Mouse (Mus musculus) cerebellum, adult 11-12 months (tissue): Measurements from ENCODE around the gene D430042O09Rik.

Experiments
- DNase-seq: peaks from one replicate; pipeline ENCODE4 v3.0.0; 2022

D430042O09Rik gene

DNA sequence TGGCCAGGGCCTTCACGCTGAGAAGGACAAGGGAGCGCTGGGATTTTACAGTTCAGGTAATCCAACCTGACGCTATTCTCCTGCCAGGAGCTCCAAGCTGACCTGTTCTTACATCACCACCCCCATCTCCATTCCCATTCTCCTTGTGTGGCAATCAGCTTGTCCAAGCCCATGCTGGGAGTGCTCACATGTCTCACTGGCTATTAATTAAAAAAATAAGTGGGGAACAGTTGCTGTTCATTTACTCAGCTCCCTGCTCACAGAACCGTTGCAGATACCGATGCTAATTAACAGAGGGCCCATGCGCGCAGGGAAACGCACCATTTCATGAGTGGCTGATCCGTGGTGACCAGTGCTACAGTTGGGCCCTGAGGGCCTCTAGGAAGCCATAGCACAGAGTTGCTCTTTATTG, 110.6 kb downstream of the D430042O09Rik start:
- DNase-seq = peak; percentile 92

DNA sequence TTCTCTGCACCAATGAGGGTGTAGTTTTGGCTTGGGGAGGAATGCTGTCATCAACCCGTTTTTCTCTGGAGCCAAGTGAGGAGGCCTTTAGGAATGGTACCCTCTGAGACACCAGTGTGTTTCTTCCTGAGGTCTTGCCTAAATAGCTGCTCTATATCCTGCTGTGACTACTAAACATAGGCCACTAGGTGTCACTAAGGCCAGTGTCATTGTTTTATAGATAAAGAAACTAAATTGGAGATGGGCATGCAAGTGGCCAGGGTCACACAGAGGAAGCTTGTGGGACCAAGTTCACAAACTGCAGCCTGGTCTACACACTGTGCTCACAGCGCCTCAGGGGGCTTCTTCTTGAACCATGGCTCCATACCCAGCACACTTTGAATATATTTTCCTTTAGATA, 112.5 kb downstream of the D430042O09Rik start:
- no peak for DNase-seq

DNA sequence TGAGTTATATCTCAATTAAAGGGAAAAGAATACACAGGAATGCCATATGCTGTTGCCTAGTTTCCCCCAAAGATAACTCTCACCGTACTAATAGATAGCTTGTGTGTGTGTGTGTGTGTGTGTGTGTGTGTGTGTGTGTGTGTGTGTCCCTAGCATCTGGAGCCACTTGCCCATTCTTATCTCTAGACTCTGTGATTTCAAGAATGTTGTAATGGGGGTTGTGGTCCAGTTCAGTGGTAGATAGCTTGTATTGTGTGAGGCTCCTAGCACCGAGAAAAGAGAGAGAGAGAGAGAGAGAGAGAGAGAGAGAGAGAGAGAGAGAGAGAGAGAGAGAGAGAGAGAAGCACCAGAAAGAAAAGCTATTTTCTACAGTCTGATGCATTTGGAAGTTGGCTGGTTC, 118.7 kb downstream of the D430042O09Rik start:
- no peak for DNase-seq

DNA sequence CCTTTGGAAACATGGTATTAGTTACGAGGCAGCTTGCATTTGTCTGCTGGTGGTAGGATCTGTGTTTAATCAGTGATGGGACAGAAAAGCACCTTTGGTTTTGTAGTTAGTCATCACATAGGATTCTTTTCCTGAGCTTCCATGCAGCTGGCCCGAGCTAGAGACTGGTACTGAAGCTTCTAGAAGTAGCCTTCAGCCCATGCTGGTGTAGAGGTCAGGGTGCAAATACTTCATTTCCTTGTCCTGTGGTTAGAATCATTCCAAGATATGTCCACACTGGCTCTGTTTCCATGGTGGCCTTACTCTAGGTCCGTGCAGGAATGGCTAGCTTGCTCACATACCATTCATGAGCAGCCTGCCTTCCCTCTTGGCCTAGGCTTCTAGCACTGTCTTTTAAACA, 119.2 kb downstream of the D430042O09Rik start:
- no peak for DNase-seq

DNA sequence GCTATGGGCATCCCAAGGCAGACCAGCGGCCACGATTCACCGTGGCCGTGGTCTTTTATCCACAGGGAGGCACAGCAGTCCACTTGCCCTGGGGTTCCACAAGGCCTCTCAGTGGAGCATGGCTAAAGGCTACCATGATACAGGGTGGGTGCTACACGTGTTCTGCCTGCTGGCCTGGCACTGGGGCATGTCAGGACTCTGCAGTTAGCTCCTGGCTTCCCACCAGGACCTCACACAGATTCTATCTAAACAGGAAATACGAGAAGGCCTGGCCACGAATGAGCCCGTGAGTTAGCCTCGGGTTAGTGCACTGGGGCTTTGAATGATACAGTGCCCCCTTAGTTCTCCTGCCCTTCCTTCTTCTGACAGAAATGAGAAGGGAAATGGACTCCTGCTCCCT, 119.7 kb downstream of the D430042O09Rik start:
- DNase-seq = no peak

DNA sequence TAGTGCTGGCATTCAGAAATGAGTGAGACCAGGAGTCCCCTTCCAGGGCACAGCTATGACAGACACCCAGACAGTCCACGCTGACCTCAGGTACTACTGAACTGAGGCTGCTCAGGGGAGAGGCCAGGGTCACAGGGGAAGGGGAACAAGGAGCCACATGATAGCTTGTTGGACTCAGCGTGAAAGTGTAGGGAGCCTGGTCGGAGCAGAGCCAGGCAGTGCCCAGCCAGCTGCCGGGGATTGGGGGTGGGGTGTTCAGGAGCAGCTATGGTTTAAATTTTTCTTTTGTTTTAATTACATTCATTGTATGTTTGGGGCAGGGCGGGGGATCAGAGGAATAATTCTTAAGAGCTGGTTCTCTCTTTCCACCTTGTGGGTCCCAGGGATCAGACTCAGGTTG, 120.9 kb downstream of the D430042O09Rik start:
- no peak for DNase-seq

DNA sequence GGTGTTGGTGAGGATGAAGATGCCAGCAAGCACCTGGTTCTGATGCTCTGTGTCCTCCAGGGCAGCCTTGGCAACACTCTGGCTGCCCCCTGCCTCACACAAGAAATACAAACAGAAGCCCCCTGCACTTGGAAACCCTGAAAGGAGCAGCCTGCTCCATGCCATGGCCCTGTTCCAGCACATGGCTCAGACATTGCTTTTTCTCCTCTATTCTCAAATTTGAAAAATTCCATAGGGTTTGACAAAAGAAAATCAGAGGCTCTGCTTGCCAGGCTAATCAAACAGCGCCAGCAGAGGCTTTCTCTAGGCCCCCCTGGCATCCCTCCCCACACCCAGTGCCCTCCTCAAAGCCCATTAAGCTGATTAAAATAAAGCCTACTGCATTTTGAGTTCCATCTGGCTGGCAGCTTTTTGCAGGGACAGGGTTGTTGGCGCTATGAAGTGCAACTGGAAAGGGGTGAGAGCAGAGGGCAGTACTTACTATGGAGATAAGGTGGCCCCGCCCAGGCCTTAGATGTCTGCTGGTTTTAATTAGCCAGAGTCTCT, 121.5 kb downstream of the D430042O09Rik start:
- DNase-seq = no peak

DNA sequence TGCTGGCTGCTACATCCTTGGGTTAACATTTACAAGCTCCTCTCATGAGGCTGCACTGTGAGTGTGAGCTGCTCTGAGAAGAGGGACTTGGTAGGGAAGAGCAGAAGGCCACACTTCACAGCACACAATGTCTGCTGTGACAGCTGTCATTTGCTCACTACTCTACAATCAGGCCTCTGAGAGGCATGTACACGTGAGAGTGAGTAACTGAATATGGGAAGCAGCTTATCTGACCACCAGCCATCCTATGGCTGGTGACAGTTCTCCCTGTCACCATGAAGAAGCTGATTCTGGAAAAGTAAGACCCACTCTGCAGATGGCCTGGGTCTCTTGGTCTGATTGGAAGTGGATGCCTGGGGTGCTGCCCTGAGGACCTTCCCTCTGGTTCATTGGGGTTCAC, 125.1 kb downstream of the D430042O09Rik start:
- no peak for DNase-seq

DNA sequence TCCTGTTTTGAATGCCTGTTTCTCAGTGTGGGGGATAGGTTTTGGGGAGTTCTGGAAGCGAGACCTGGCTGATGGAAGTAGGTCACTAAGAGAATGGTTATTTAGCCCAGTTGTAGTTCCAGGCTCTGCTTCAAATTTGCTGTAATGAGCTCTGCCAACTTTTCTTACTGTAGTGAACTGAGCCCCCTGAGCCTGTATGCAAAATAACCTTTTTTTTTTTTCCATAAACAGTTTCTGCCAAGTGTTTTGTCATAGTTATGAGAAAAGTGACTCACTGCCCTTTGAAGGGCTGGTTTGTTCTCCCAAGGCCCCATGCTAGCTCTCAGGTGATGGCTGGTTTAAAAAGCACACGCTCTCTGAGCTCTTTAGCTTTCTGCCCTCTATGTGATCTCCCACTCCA, 125.8 kb downstream of the D430042O09Rik start:
- no peak for DNase-seq

DNA sequence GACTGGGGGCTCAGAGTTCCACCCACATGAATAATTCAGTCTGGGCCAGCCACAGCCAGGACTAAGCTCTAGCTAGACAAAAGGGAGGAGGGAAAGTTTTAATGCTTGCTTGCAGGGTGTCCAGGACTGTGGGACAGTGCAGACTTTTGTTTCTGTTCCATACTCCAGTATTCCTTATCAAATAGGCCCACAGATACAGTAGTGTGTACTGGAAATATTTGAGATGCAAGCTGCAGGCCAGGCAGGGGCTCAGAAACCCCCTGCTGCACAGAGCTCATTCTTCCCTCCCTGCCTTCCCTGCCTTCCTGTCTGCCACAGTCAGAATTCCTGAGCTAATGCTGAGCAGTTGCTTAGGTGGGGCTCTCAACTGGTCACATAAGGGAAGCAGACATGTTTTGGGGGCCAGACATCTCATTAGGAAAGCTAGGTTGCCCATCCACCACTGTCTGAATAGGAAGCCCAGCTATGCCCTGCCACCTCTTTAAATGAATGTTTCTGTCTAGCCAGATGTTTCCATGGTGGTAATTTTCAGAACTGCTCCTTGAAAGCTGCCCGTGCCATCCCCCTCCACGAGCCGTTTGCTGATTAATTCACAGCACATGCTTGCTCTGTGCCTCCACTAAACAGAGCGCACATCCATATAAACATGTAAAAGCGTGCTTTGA, 130.5 kb downstream of the D430042O09Rik start:
- no peak for DNase-seq

DNA sequence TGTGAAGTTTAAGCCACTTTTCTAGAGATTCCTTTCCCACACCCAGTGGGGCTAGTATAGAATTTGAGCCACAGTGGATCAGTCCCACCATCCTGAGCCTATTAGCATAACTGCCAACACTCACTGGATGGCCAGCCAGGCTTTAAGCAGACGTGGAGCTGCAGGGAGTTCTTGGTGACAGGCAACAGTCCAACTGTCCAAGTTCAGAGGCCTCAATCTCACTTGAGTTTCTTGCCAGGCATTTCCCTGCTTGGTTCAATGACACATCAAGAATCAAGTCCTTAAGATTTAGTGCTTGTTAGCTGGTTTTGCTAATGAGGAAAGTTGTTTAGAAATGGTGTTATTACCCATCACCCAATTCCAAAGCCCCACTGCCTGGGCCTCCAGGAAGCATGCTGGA, 137.9 kb downstream of the D430042O09Rik start:
- no peak for DNase-seq

DNA sequence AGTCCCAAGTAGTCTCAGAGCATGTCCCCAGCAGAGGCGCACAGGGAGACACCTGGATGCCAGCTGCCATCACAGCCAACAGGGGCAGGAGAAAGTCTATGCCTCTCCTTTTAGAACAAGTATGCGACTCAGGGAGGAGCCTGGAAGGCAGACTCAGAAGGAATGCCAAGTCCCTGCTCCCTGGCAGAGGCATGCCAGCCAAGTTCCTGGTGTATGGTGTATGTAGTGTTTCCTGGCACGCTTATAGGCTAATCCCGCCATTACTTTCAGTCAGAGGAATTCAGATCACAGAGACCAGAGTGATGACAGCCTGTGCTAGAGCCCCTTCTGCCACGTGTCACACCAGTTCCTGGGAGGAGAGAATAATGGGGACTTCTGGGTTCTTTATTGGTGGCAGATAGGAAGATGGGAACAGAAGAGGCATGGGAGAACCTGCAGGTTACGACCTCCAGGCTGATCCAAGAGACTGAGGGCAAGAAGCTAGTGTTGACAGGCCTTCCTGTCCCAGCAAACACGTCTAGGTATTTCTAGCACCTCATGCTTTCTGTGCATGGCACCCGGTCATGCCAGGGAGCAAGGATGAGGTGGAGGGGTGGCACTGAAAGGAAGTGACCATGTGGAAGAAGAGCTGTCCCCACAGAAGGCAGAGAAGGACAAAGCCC, 139.3 kb downstream of the D430042O09Rik start:
- DNase-seq = no peak

DNA sequence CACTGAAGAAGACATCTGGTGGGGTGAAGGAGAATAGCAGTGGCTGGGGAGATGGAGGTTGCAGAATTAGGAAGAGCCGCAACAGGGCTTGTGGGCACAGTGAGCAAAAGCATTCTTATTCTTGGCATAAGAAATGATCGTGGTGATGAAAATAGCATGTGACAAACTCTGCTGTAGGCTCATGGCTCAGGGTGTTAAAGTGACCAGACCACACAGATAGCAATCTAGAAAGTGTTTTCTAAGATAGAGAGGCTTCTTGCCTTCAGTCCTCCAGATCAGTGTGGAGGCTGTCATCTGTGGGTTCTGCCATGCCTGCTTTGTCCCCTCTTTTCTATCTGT, 139.8 kb downstream of the D430042O09Rik start:
- no peak for DNase-seq

DNA sequence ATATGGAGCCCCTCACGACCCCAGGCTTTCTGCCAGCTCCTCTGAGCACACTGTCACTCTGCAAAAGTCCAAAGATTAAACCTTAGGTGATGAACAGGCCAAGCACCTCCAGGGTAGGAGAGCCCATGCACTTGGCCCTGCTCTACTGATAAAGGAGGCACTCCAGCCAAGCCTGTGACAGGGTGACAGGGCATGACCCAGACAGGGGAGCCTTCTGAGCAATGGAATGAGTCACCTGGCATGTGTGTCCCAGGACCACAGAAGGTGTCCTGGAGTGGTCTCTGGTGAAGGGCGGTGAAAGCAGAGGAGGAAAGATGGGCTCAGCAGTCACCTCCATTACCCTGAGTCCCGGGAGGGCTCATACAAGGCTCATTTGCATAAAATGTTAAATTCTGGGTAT, 151.9 kb downstream of the D430042O09Rik start:
- DNase-seq = no peak

DNA sequence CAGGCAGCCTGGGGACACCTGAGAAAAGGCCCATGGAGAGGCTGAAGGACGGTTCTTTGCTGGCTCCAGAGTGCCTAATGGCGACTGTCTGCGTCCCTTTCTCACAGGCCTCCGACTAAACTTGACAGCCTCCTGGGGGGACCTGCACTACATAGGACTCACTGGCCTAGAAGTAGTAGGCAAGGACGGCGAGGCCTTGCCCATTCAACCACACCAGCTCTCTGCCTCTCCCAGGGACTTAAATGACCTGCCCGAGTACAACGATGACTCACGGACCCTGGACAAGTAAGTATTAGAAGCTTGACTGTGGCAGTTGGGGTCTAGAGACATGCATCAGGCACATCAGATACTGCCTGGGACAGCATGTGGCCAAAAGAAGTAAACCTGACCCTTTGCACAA, 152.7 kb downstream of the D430042O09Rik start:
- DNase-seq = no peak

DNA sequence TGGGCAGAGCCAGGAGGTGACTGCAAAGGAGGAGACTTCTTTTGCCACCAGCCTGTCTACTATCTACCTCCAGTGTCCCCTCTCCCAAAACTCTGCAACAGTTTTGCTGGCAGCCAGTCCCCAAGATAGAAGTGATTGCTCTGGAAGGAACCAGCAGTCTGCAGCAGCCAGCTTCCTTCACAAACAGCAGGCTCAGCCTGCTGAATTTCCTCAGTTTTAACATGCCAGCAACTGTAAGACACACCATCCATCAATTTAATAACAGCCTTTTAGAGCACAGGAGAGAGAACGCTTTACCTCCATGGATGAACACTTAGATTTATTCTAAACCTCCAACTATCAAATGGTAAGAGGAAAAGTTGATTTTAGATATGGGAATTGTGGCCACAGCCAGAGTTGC, 156.3 kb downstream of the D430042O09Rik start:
- no peak for DNase-seq

DNA sequence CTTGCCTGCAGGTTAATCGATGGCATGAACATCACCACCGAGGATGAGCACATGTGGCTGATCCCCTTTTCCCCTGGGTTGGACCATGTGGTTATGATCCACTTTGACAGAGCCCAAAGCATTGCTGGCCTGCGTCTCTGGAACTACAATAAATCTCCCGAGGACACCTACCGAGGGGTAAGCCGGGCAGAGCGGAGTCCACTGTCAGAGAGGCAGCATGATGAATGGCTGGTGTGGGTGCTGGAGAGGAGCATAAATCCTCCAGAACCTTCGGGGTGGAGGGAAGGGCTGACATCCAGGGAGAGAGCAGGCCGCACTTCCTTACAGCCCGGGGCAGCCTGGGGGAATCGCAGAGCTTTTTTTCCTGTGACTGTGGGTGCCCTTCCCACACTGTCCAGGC, 157.5 kb downstream of the D430042O09Rik start:
- no peak for DNase-seq

DNA sequence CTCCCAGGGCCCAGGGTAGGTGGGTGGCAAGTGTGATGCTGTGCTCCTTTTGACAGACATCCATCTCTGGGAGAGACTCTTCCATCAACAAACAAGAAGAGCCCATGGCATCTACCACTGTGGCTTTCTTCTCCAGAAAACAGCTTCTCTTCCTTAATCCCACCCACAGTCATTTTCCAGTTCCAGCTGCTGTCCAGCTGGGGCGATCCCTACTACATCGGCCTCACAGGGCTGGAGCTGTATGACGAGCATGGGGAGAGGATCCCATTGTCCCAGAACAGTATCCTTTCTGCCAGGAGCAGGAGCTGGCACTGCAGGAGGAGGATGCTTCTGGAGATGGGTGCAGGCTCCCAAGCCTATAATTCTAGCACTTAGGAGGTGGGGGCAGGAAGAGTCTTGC, 160.9 kb downstream of the D430042O09Rik start:
- DNase-seq = no peak

DNA sequence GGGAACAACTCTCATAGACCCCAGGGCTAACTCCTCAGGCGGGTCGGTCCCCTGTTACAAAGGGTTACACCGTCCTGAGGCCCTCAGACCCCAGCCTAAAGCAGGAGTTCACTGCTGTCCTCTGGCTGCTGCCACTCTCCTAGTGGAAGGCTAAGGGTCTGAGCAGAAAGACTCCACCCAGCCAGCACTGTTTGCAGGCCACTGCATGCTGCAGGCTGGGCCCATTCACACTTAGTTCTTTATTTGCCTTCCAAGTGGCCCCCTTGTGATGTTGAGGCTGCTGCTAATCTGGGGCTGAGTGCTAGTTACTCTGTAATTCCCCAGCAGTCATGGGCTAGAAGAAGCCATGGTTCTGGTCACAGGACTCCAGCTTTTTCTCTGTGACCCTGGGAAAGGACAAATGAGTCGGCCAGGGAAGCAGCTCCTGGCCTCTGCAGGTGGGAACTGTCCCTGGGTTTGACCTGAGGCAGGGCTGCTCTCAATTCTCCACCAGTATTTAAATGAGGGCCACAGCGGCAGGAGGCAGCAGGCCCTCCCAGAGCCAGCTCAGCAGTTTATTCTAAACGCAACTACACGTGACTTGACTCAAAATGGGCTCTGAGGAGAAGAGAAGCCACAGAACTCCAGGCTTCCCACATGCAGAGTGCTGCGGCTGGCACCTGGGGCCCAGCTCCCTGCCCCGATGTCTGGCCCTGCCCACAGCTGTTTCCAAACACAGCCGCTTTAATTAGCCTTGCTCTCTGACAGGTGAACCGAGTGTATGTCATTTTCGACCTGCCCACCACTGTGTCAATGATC, 163.9 kb downstream of the D430042O09Rik start:
- no peak for DNase-seq

DNA sequence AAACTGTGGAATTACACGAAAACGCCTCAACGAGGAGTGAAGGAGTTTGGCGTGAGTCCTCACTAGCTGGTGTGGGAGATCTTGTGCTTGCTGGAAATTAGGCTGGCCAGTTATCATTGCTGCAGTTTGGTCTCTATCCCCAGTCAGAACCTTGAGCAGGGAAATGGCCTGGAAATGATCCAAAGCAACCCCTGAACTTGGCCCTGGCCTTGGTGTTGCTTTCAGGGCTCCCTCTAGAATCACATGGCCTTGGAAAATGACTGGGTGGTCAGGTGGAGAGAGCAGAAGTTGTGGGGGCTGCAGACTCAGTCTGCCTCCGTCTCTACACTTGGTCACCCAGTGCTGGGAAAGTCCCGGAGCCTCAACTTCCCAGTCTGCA, 164.5 kb downstream of the D430042O09Rik start:
- DNase-seq = no peak

DNA sequence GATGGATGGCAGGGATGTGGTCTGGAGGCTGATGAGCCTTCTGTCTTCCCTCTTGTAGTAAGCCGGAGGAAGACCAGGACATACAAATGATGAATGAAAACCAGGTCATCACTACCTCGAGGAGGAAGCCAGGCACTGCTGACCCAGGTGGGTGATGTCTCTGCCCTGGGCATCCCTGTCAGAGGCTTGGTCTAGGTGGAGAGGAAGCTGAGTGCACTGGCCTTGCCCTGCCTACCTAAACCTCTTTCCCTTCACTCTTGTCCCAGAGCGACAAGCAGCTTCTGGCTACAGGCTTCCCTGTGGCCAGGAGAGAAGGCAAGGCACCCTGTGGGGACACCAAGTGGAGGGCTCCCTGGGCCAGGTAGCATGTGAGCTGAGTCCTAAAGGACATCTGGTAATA, 165.2 kb downstream of the D430042O09Rik start:
- DNase-seq = no peak

DNA sequence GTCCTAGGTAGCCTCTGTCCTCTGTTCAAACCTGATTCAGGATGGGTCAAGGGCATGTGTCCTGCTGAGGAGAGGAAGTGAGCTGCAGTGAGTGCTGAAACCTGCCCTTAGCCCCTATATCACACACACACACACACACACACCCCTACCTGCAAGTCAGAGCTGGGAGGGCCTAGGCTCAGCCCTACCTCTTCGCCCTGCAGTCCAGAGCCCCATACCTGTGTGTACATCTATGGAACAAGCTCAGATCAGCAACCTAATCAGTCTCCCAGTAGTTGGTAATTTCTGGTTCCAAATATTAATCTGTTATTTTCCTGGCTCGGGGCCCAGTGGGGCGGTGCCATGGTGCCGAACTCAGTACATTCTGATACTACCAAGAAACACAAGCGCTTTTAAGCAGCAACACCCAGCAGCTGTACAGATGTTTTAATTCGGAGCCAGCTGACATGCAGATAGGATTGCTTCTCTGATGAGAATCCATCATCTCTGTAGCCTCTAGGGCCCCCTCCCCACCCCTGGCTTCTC, 166.3 kb downstream of the D430042O09Rik start:
- no peak for DNase-seq

DNA sequence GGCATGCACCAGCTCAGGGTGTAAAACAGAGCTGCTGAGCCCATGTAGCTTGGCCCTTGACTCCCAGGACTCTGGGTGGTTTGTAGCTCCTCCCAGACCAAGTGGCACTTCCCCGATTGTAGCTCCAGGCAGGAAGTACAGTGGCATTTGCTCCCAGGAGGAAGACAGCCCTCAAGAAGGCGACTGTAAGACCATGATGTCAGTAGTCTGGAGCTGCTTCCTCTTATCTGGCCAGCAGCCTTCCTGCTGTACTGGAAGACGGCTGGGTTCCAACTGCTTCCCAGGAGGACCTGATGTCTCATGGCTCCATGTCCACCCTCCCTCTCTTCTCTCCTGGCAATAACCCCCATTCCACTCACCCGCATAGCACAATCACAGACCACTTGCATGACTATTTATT, 170.4 kb downstream of the D430042O09Rik start:
- DNase-seq = peak; percentile 20

DNA sequence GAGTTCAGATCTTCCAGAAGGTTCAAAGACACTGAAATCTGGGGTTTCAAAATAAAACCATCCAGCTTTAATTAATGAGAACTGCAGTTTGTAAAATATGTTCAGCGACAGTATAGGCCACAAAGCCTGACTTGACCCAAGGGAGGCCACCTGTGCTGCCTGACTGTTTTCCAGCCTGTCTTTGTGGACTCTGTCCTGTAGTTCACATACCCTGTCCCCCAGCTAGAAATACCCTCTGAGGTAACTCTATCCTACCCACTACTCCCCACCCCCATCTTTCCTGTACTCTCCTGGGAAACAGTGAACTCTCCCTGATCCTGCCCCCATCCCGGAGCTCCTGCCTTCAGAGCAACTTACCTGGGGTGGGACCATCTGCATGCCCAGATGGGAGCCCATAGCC, 175.5 kb downstream of the D430042O09Rik start:
- DNase-seq = no peak
